Mouse (Mus musculus): ENCODE measurements around the gene Fbxl4.

Gene Fbxl4

GRCm38 (mm10) chr4:22476967-22477710, 119.8 kb downstream of the Fbxl4 start:
- DNase-seq (ENCODE audit: low read depth, low spot score), result peak; percentile 36

DNA sequence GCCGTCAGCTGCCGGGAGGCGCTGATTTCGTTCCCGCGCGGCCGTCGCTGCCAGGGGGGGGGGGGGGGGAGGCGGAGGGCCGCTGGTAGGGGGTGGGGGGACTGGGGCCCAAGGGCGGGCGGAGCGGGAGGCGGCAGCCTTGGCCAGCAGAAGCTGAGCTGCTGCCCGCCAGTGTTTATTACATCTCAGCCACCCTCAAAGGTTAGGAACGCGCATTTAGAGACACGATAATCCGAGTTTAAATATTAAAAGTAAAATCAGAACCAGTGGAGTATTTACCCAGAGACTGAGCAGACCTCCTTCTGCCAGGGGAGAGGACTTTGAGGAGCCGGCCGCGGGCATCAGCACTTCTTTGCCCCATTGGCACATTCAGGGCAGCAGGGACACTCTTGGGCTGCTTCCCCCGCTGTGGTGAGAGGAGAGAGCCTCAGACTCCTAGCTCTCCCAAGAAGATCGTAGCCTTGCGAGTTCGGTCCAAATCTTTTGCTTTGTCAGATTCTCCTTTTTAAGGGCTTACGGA, 120.4 kb downstream of the Fbxl4 start:
- no peak for DNase-seq (ENCODE audit: low read depth, low spot score)

DNA sequence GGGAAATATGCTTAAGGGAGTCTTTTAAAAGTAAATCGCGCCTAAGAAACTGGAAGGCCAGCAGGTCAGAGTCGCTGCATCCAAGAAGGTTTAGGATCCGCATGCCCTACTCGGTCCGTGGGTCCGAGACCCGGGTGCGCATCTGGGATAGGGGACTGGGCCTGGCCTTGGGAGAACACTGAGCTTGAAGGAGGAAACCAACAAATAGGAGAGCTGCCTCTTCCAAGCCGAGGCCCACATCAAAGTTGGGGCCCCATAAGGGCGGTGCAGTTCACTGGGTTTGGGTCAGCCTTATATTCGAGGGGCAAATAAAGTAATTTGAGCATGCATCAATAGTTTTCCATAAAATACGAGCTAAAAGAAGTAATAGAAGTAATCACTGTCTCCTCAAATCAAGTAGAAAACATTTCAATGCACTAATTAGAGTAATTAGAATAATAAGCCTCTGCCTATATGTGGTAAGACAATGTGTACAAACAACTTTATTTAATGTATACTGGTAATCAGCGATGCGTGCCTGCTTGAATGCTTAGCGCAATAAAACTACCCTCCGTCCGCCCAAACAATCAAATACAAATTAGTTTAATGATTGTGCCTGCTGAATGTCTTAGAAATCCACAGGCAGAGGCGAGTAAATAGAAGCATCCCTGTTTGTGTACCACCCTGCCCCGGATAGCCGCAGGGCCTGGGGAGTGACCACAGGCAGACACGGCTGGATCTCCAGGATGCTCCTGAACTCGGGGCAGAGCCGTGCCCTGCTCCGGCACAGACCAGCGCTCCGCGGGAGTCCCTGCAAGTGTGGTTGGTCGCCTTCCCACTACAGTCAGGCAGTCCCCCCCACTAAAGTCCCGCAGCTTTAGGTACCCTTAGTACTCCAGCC, 121.4 kb downstream of the Fbxl4 start:
- DNase-seq (ENCODE audit: low read depth, low spot score), result no peak

- no peak for DNase-seq (ENCODE audit: low read depth, low spot score)
These were observed 122.2 kb downstream of the Fbxl4 start for GRCm38 (mm10) chr4:22479368-22480090.

- no peak for DNase-seq (ENCODE audit: low read depth, low spot score)
These were observed 122.9 kb downstream of the Fbxl4 start for GRCm38 (mm10) chr4:22480091-22480857.

DNA sequence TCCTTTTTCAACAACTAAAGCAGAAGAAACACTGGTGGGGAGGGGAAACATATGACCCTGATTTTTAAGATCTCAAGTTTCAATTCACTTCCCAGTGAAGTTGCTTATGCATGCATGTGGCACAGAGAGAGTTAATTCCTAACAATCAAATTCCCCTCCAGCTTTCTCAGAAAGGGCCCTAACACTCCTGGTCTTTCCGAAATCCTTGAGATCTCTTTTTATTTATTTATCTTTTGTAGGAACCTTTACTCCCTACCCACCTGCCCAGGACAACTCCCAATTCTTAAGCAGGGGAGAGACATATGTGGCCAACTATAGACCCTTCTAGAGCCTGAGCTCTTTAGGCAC, 123.5 kb downstream of the Fbxl4 start:
- no peak for DNase-seq (ENCODE audit: low read depth, low spot score)

DNA sequence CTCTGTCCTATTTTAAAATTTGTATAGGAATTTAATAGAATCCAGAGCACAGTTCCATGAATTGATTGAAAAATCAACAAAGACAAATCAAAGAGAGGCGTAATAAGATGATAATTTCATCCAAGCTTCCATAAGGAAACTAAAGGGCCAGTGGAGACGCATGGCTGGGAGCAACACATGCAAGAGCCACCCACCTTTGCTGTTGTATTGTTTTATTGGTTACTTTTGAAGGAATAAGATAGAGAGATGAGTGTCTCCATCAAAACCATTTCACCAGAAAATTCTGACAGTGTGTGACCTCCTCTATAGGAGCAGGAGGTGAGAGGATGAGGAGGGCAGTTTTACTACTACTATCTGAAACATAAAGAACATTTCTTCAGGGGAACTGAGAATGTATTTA, 124.8 kb downstream of the Fbxl4 start:
- no peak for DNase-seq (ENCODE audit: low read depth, low spot score)

- DNase-seq (ENCODE audit: low read depth, low spot score), result no peak
These were observed 125.5 kb downstream of the Fbxl4 start for GRCm38 (mm10) chr4:22482756-22483280.

GRCm38 (mm10) chr4:22483548-22483947, 126.2 kb downstream of the Fbxl4 start:
- DNase-seq (ENCODE audit: low read depth, low spot score), result no peak
